Mouse (Mus musculus): ENCODE measurements at regions not wholly inside any gene's neighbourhood (a gene's known extent, or its start where the extent isn't known, plus 50 kb on each side); places are given as distances from the start of the nearest gene placed in this dataset.

- no peak for DNase-seq (ENCODE audit: low read depth, low spot score)
These were observed 66.1 kb downstream of the Slc4a3 start for GRCm38 (mm10) chr1:75612083-75612720.

- DNase-seq (ENCODE audit: low read depth, low spot score) = no peak
These were observed 67.1 kb downstream of the Slc4a3 start for GRCm38 (mm10) chr1:75613206-75613605.

- DNase-seq (ENCODE audit: low read depth, low spot score) = no peak
These were observed 70.9 kb downstream of the Slc4a3 start for GRCm38 (mm10) chr1:75616971-75617370.

- DNase-seq (ENCODE audit: low read depth, low spot score) = no peak
These were observed 72.3 kb downstream of the Slc4a3 start for GRCm38 (mm10) chr1:75618367-75618790.

- no peak for DNase-seq (ENCODE audit: low read depth, low spot score)
These were observed 84.2 kb downstream of the Slc4a3 start for GRCm38 (mm10) chr1:75630287-75630686.

- no peak for DNase-seq (ENCODE audit: low read depth, low spot score)
These were observed 85.7 kb downstream of the Slc4a3 start for GRCm38 (mm10) chr1:75631729-75632128.

GRCm38 (mm10) chr1:75635591-75635990 is 89.5 kb downstream of the Slc4a3 start:
- DNase-seq (ENCODE audit: low read depth, low spot score) = no peak

GRCm38 (mm10) chr1:75639031-75640001 is 93.2 kb downstream of the Slc4a3 start:
- DNase-seq (ENCODE audit: low read depth, low spot score) = no peak

- DNase-seq (ENCODE audit: low read depth, low spot score) = no peak
These were observed 96.4 kb downstream of the Slc4a3 start for GRCm38 (mm10) chr1:75642496-75642895.

- no peak for DNase-seq (ENCODE audit: low read depth, low spot score)
These were observed 106.5 kb downstream of the Slc4a3 start for GRCm38 (mm10) chr1:75652547-75652946.

GRCm38 (mm10) chr1:75652987-75653573 is 107.0 kb downstream of the Slc4a3 start:
- DNase-seq (ENCODE audit: low read depth, low spot score) = no peak

GRCm38 (mm10) chr1:75653671-75654076 is 107.6 kb downstream of the Slc4a3 start:
- DNase-seq (ENCODE audit: low read depth, low spot score) = no peak

GRCm38 (mm10) chr1:75656592-75656991 is 110.5 kb downstream of the Slc4a3 start:
- DNase-seq (ENCODE audit: low read depth, low spot score) = no peak

- no peak for DNase-seq (ENCODE audit: low read depth, low spot score)
These were observed 114.5 kb downstream of the Slc4a3 start for GRCm38 (mm10) chr1:75660336-75661100.

- DNase-seq (ENCODE audit: low read depth, low spot score) = no peak
These were observed 116.3 kb downstream of the Slc4a3 start for GRCm38 (mm10) chr1:75662141-75662990.

- DNase-seq (ENCODE audit: low read depth, low spot score) = no peak
These were observed 121.7 kb downstream of the Slc4a3 start for GRCm38 (mm10) chr1:75667736-75668269.

- DNase-seq (ENCODE audit: low read depth, low spot score) = no peak
These were observed 130.2 kb downstream of the Slc4a3 start for GRCm38 (mm10) chr1:75676295-75676694.

GRCm38 (mm10) chr1:75677695-75678094 is 131.6 kb downstream of the Slc4a3 start:
- no peak for DNase-seq (ENCODE audit: low read depth, low spot score)

- no peak for DNase-seq (ENCODE audit: low read depth, low spot score)
These were observed 132.2 kb downstream of the Slc4a3 start for GRCm38 (mm10) chr1:75678279-75678678.

- no peak for DNase-seq (ENCODE audit: low read depth, low spot score)
These were observed 134.3 kb downstream of the Slc4a3 start for GRCm38 (mm10) chr1:75680366-75680765.

Measured in c-Kit-negative CD71-positive TER-119-positive erythroid progenitor cells, embryonic 14.5 days (primary cell).